Mouse (Mus musculus) ES-E14 (cell line): ENCODE measurements at regions not wholly inside any gene's neighbourhood (a gene's known extent, or its start where the extent isn't known, plus 50 kb on each side); places are given as distances from the start of the nearest gene placed in this dataset.

Experiments
- DNase-seq: peaks from one replicate; pipeline ENCODE4 v3.0.0-alpha.2; 2013; ENCODE audit warnings: low read depth, low spot score
- H3K27ac ChIP-seq: 2 replicates; pipeline ENCODE4 v1.5.1; 2012; ENCODE audit warnings: low read depth, mild to moderate bottlenecking, low read length, moderate library complexity, mixed read lengths; ENCODE audit not compliant: poor library complexity, insufficient read depth, severe bottlenecking
- H3K36me3 ChIP-seq: 2 replicates; pipeline ENCODE4 v1.6.1; 2012; ENCODE audit warnings: mild to moderate bottlenecking, low read length, moderate library complexity, mixed read lengths; ENCODE audit not compliant: control insufficient read depth, poor library complexity, insufficient read depth, severe bottlenecking
- H3K4me1 ChIP-seq, 2 experiments: fragments of 150-350 bp in 1 of 2; sonication (generic) in 1 of 2; 2 replicates each; pipeline ENCODE4 v1.6.1; 2012; ENCODE audit warnings: low read length in 2 of 2, mild to moderate bottlenecking in 1 of 2, mixed read lengths in 1 of 2; ENCODE audit not compliant: control insufficient read depth in 2 of 2, insufficient read depth in 2 of 2, poor library complexity in 1 of 2
- H3K4me3 ChIP-seq, 2 experiments: fragments of 150-350 bp in 1 of 2; sonication (generic) in 1 of 2; 2 replicates each; pipeline ENCODE4 v1.5.1; 2012; ENCODE audit warnings: low read length in 2 of 2, low read depth in 1 of 2, mild to moderate bottlenecking in 1 of 2, mixed read lengths in 1 of 2; ENCODE audit not compliant: insufficient read depth in 1 of 2, poor library complexity in 1 of 2, severe bottlenecking in 1 of 2
- H3K9ac ChIP-seq: 2 replicates; pipeline ENCODE4 v1.6.1; 2012; ENCODE audit warnings: low read depth, mild to moderate bottlenecking, low read length, mixed read lengths; ENCODE audit not compliant: poor library complexity, insufficient read depth, severe bottlenecking
- H3K9me3 ChIP-seq: fragments of 150-350 bp; sonication (generic); 2 replicates; pipeline ENCODE4 v1.6.1; 2012; ENCODE audit warnings: low read depth, mild to moderate bottlenecking, low read length; ENCODE audit not compliant: control insufficient read depth, insufficient read depth
- CHD2 ChIP-seq: IDR thresholded peaks from 2 replicates; pipeline ENCODE4 v1.6.1; 2014; ENCODE audit warnings: mild to moderate bottlenecking, low read depth, low read length, inconsistent platforms
- HCFC1 ChIP-seq: IDR thresholded peaks from 2 replicates; pipeline ENCODE4 v1.6.1; 2012; ENCODE audit warnings: low read length, inconsistent platforms, borderline replicate concordance; ENCODE audit not compliant: insufficient read depth
- MAFK ChIP-seq: IDR thresholded peaks from 2 replicates; pipeline ENCODE4 v1.6.1; 2014; ENCODE audit warnings: mild to moderate bottlenecking, low read depth, low read length, inconsistent platforms; ENCODE audit not compliant: insufficient read depth
- ZC3H11A ChIP-seq: IDR thresholded peaks from 2 replicates; pipeline ENCODE4 v1.6.1; 2012; ENCODE audit warnings: low read depth, mild to moderate bottlenecking, inconsistent platforms, low read length, borderline replicate concordance
- ZNF384 ChIP-seq: IDR thresholded peaks from 2 replicates; pipeline ENCODE4 v1.6.1; 2012; ENCODE audit warnings: low read depth, low read length, inconsistent platforms
- in situ Hi-C, 2 experiments: fragments of 600-800 bp; cut with MboI; formaldehyde crosslinking; loops; one replicate each; pipeline ENCODE4 v1.15.1; 2025; ENCODE audit warnings: low sequenced_read_pairs in 2 of 2, inconsistent platforms in 1 of 2; ENCODE audit not compliant: unreplicated experiment in 2 of 2

DNA sequence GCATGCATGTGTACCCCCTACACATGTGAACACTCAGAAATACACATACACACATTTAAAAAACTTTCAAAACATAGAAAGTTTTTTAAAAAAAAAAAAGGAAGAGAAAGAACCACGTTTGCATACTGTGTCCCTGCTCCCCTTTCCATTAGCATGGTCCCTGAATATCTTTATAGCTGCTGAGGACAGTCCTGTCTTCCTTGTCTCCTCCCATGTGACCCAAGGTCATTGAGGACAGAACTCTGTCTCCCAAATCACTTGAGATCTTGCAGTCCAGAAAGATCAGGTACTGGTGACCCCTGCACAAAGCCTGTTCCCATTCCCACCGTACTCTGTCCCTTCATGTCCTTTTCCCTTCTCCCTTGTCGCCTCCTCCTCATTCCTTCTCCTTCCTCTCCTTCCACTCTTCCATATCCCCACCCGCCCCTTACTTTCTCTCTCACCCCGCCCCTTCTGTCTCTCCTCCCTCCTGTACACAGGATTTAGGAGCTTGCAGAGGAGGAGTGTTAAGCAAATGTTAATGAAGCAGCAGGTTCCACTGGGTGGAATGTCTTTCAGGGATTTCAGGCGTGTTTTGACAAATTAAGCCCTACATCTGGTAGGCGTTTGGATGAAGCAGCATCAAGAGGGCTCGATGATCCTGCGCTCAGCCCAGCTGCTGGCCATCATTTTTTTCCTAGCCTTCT is 125.6 kb downstream of the Cxcl12 start:
- TF ChIP-seq ZC3H11A (no peak), ZNF384 (no peak), CHD2 (no peak), HCFC1 (no peak), MAFK (no peak)
- DNase-seq, result peak; percentile 56
- Histone ChIP-seq H3K36me3 (no peaks in the 10 kb centered on the region), H3K9me3 (no peaks in the 10 kb centered on the region), H3K4me3 (no peak overlapping the region), H3K9ac (no peak overlapping the region), H3K27ac (no peak overlapping the region), H3K4me1 (peaks cover 3 to 4% of the 10 kb centered on the region in 2 experiments; a peak in 2 of 4 replicates)
- in situ Hi-C loops, result no loop called here

GRCm38 (mm10) chr6:117297918-117298317 is 129.6 kb downstream of the Cxcl12 start:
- no peaks in the 10 kb centered on the region for H3K36me3 ChIP-seq
- H3K9me3 ChIP-seq, result no peaks in the 10 kb centered on the region
- peaks cover 3 to 4% of the 10 kb centered on the region in 2 experiments; a peak in 2 of 4 replicates for H3K4me1 ChIP-seq
- no peak for TF ChIP-seq CHD2
- no peak for TF ChIP-seq MAFK
- TF ChIP-seq ZC3H11A, result no peak
- no peak for TF ChIP-seq HCFC1
- TF ChIP-seq ZNF384, result no peak
- no peak overlapping the region for H3K4me3 ChIP-seq
- no peak for DNase-seq
- H3K9ac ChIP-seq, result no peak overlapping the region
- in situ Hi-C loops, result no loop called here
- H3K27ac ChIP-seq, result no peak overlapping the region

- Histone ChIP-seq H3K4me1 (no peaks in the 10 kb centered on the region), H3K9me3 (no peaks in the 10 kb centered on the region), H3K27ac (no peak overlapping the region), H3K9ac (no peak overlapping the region), H3K4me3 (no peak overlapping the region), H3K36me3 (no peaks in the 10 kb centered on the region)
- in situ Hi-C loops, result no loop called here
- TF ChIP-seq CHD2, result no peak
- TF ChIP-seq ZC3H11A, result no peak
- no peak for TF ChIP-seq MAFK
- TF ChIP-seq ZNF384, result no peak
- TF ChIP-seq HCFC1, result no peak
- DNase-seq, result no peak
Observed at GRCm38 (mm10) chr6:117299503-117300288, 131.4 kb downstream of the Cxcl12 start.

- no peak overlapping the region for H3K4me3 ChIP-seq
- no peaks in the 10 kb centered on the region for H3K4me1 ChIP-seq
- no peaks in the 10 kb centered on the region for H3K36me3 ChIP-seq
- no peak for DNase-seq
- no peak for TF ChIP-seq ZNF384
- no peak for TF ChIP-seq MAFK
- TF ChIP-seq CHD2, result no peak
- TF ChIP-seq HCFC1, result no peak
- TF ChIP-seq ZC3H11A, result no peak
- H3K9me3 ChIP-seq, result no peaks in the 10 kb centered on the region
- no peak overlapping the region for H3K9ac ChIP-seq
- H3K27ac ChIP-seq, result no peak overlapping the region
- in situ Hi-C loops, result no loop called here
Observed at GRCm38 (mm10) chr6:117303361-117303760, 135.0 kb downstream of the Cxcl12 start.
